Mouse (Mus musculus) limb, embryonic 12.5 days (tissue): ENCODE results near the gene Cog2. TPM values are rescaled to one million over a fixed set of nuclear protein-coding genes. Genes with fewer than 3 reads are reported as not detected.

ENCODE experiments used
- polyA plus RNA-seq: library from polyadenylated mRNA; unstranded; fragments of >200 nt; fragmentation: Nextera tagmentation; extraction: Ambion mirVana; gene quantifications from 2 replicates; pipeline ENCODE4 v1.2.1, GENCODE M21; 2016

Gene Cog2
- polyA plus RNA-seq, 1 experiment from 2014 or later = 42.8 TPM

Other genes starting within 250 kb of the Cog2 start
- gene Pgbd5, start 81.1 kb upstream of the Cog2 start, polyA plus RNA-seq = 1.3 and 1.7 TPM in 2 replicates
- not detected in 2 replicates for gene Agt, start 48.9 kb downstream of the Cog2 start, polyA plus RNA-seq
- gene Capn9, start 55.3 kb downstream of the Cog2 start, polyA plus RNA-seq = not detected in 2 replicates
- 29.1 and 33.1 TPM in 2 replicates for gene 2310022B05Rik, start 142.6 kb downstream of the Cog2 start, polyA plus RNA-seq
- gene Ttc13, start 201.2 kb downstream of the Cog2 start, polyA plus RNA-seq = 51.4 and 52.0 TPM in 2 replicates
- gene Arv1, start 201.4 kb downstream of the Cog2 start, polyA plus RNA-seq = 29.2 and 34.2 TPM in 2 replicates
- 4.4 and 4.8 TPM in 2 replicates for gene Fam89a, start 231.1 kb downstream of the Cog2 start, polyA plus RNA-seq